Mouse (Mus musculus) bone marrow macrophage, adult 2 months (primary cell): ENCODE measurements around the gene Uba52. TPM values are rescaled to one million over a fixed set of nuclear protein-coding genes. Genes with fewer than 3 reads are reported as not detected.
A peak's percentile ranks its signal among the peaks of the same experiment; 100 is the strongest.

Source experiments
- H3K27ac ChIP-seq: 2 replicates; pipeline ENCODE4 v1.5.1; 2012; ENCODE audit warnings: low read depth, low read length; ENCODE audit not compliant: insufficient read depth
- H3K4me1 ChIP-seq: 2 replicates; pipeline ENCODE4 v1.6.1; 2012; ENCODE audit warnings: low read length; ENCODE audit not compliant: control insufficient read depth, insufficient read depth
- H3K4me3 ChIP-seq: 2 replicates; pipeline ENCODE4 v1.5.1; 2012; ENCODE audit warnings: mild to moderate bottlenecking, low read length, moderate library complexity; ENCODE audit not compliant: insufficient read depth
- CTCF ChIP-seq: IDR thresholded peaks from 2 replicates; pipeline ENCODE4 v1.5.1; 2012; ENCODE audit warnings: low read depth, mild to moderate bottlenecking, low read length, moderate library complexity
- POLR2A ChIP-seq: IDR thresholded peaks from 2 replicates; pipeline ENCODE4 v1.6.1; 2012; ENCODE audit warnings: mild to moderate bottlenecking, low read depth, low read length, borderline replicate concordance
- polyA plus RNA-seq: library from polyadenylated mRNA; stranded (reverse); fragments of >200 nt; gene quantifications from 2 replicates; pipeline ENCODE4 v1.2.4, GENCODE M21; 2012; ENCODE audit not compliant: missing spikeins, insufficient read depth, insufficient read length

The Uba52 gene
- polyA plus RNA-seq, 1 experiment, result 873 TPM

- TF ChIP-seq POLR2A (no peak), CTCF (no peak)
- H3K4me3 ChIP-seq, result no peak overlapping the region
- H3K27ac ChIP-seq, result no peak overlapping the region
- peaks cover 89% of the 10 kb centered on the region for H3K4me1 ChIP-seq
Observed at GRCm38 (mm10) chr8:70547762-70548161, 37.2 kb upstream of the Uba52 start.

GRCm38 (mm10) chr8:70546412-70546811 lies 35.8 kb upstream of the Uba52 start:
- peak overlapping the region; percentile 26 for H3K27ac ChIP-seq
- TF ChIP-seq CTCF, result no peak
- no peak for TF ChIP-seq POLR2A
- H3K4me3 ChIP-seq, result no peak overlapping the region
- H3K4me1 ChIP-seq, result peaks cover 88% of the 10 kb centered on the region

- TF ChIP-seq CTCF (peak; percentile 71; the same call in 1 of the 2 replicates), POLR2A (no peak)
- peak overlapping the region; percentile 79 for H3K27ac ChIP-seq
- H3K4me1 ChIP-seq, result peaks cover 76% of the 10 kb centered on the region
- H3K4me3 ChIP-seq, result 0 out of 2 replicates have a peak overlapping the region, but pooled peaks have one; percentile 12
Observed at GRCm38 (mm10) chr8:70544200-70544687, 33.6 kb upstream of the Uba52 start.

DNA sequence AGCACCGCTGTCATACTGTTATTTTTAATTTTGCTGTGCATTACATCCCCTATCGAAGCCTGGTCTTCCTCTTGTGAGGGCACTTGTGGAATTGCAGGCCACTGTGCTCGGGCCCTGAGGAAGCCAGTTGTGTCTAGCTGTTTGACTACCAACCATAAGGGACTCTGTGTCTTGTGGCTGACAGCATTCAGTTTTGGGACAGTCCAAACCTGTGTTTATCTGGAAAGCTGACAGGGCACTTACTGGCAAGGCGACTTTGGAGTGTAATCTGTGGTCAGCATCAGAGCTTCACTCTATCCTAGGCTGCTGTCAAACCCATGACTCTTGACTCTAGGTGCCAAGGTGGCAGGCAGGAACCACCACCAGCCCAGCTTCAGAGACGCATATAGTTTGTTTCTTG lies 30.5 kb upstream of the Uba52 start:
- TF ChIP-seq POLR2A, result no peak
- Histone ChIP-seq H3K27ac (peak overlapping the region; percentile 61), H3K4me1 (peaks cover 54% of the 10 kb centered on the region), H3K4me3 (peak overlapping the region; percentile 71)

- Histone ChIP-seq H3K4me1 (peaks cover 49% of the 10 kb centered on the region), H3K27ac (peak overlapping the region; percentile 61)
- TF ChIP-seq CTCF, result no peak
- no peak for TF ChIP-seq POLR2A
Observed at GRCm38 (mm10) chr8:70540507-70541071, 30.0 kb upstream of the Uba52 start.

GRCm38 (mm10) chr8:70540013-70540506 lies 29.5 kb upstream of the Uba52 start:
- peaks cover 44% of the 10 kb centered on the region for H3K4me1 ChIP-seq
- peak overlapping the region; percentile 61 for H3K27ac ChIP-seq

More at GRCm38 (mm10) chr8:70540507-70541071, 30.0 kb upstream of the Uba52 start:
- H3K4me3 ChIP-seq, result peak overlapping the region; percentile 71

GRCm38 (mm10) chr8:70539077-70539813 lies 28.6 kb upstream of the Uba52 start, which contains the start of gene Ell:
Gene Ell (plus strand): TSS chr8:70539457.
- TF ChIP-seq POLR2A (0 out of 2 replicates have a peak, but pooled peaks have one; percentile 50), CTCF (no peak)
- peaks cover 35% of the 10 kb centered on the region for H3K4me1 ChIP-seq
- H3K27ac ChIP-seq, result peak within 1 kb of the TSS; percentile 90
- H3K4me3 ChIP-seq, result peak within 1 kb of the TSS; percentile 81

More at GRCm38 (mm10) chr8:70540013-70540506, 29.5 kb upstream of the Uba52 start:
- H3K4me3 ChIP-seq, result peak overlapping the region; percentile 71
- TF ChIP-seq CTCF (no peak), POLR2A (no peak)

DNA sequence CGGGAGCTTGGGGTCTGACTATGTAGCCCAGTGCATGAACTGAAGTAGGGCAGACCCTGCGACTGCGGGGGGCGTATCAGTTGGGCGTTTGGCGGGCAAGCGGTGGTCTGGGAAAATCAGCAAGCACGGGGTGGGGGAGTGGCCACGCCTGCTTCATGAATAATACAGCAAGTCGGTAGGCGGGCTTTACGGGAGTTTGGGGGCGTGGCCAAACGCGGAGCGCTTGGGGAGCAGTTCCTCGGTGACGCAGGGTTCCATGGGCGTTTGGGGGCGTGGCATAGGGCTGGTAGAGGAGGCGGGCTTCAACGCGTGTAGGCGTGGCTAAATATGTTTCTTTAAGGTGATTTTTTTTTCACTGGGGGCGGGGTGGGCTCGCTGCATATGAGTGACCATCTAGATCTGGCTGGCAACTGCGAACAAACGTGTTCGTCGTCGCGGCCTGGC lies 28.1 kb upstream of the Uba52 start:
- Histone ChIP-seq H3K27ac (peak overlapping the region; percentile 90), H3K4me1 (peaks cover 32% of the 10 kb centered on the region), H3K4me3 (peak overlapping the region; percentile 81)
- TF ChIP-seq POLR2A (no peak), CTCF (no peak)

GRCm38 (mm10) chr8:70538024-70538579 lies 27.5 kb upstream of the Uba52 start:
- Histone ChIP-seq H3K27ac (peak overlapping the region; percentile 54), H3K4me3 (peak overlapping the region; percentile 60), H3K4me1 (peaks cover 26% of the 10 kb centered on the region)
- TF ChIP-seq POLR2A (no peak), CTCF (no peak)
